Mouse (Mus musculus) C2C12 (cell line): Measurements from ENCODE around the gene Plvap.

ENCODE experiments used
- CEBPB ChIP-seq: IDR thresholded peaks from one replicate; pipeline ENCODE4 v1.6.1; 2011; ENCODE audit warnings: low read depth, mild to moderate bottlenecking, control low read depth, moderate library complexity
- CTCF ChIP-seq: IDR thresholded peaks from one replicate; pipeline ENCODE4 v1.5.1; 2011; ENCODE audit not compliant: control insufficient read depth, insufficient read depth, insufficient read length
- FOSL1 ChIP-seq: IDR thresholded peaks from one replicate; pipeline ENCODE4 v1.8.0; 2011; ENCODE audit warnings: mild to moderate bottlenecking, low read length; ENCODE audit not compliant: poor library complexity, insufficient read depth, severe bottlenecking
- MAX ChIP-seq: IDR thresholded peaks from one replicate; pipeline ENCODE4 v1.6.1; 2011; ENCODE audit warnings: mild to moderate bottlenecking, control low read depth
- USF1 ChIP-seq: IDR thresholded peaks from one replicate; pipeline ENCODE4 v1.6.1; 2011; ENCODE audit warnings: low read depth, mild to moderate bottlenecking, control low read depth, moderate library complexity

- TF ChIP-seq CTCF (no peak), MAX (no peak), FOSL1 (no peak), CEBPB (no peak), USF1 (no peak)
Observed at GRCm38 (mm10) chr8:71497077-71497645, 14.4 kb downstream of the Plvap start.
